Mouse (Mus musculus) small intestine, adult 2 months (tissue): ENCODE measurements around the gene Phlpp1.

Experiments used
- CTCF ChIP-seq: fragments of 200-500 bp; IDR thresholded peaks from 2 replicates; pipeline ENCODE4 v1.5.1; 2012; ENCODE audit warnings: low read depth, mild to moderate bottlenecking, control low read depth, inconsistent platforms, low read length, moderate library complexity, mixed read lengths; ENCODE audit not compliant: insufficient replicate concordance, insufficient read length; ENCODE audit errors: extremely low read depth
- POLR2A ChIP-seq: fragments of 200-500 bp; IDR thresholded peaks from 2 replicates; pipeline ENCODE4 v1.6.1; 2012; ENCODE audit warnings: low read depth, mild to moderate bottlenecking, control low read depth, inconsistent platforms, low read length, moderate library complexity

GRCm38 (mm10) chr1:106274561-106275001, 103.0 kb downstream of the Phlpp1 start:
- TF ChIP-seq POLR2A (no peak), CTCF (no peak)
